Mouse (Mus musculus) E14TG2a.4 (cell line): ENCODE measurements around the gene Rdx.

ENCODE experiments used
- CTCF ChIP-seq: conservative IDR thresholded peaks from 2 replicates; pipeline ENCODE4 v1.5.1; 2014; ENCODE audit warnings: low read length
- NANOG ChIP-seq: IDR thresholded peaks from 2 replicates; pipeline ENCODE4 v1.6.1; 2014; ENCODE audit warnings: borderline replicate concordance, low read length, mixed read lengths
- POU5F1 ChIP-seq: IDR thresholded peaks from 2 replicates; pipeline ENCODE4 v1.6.1; 2014; ENCODE audit warnings: low read length, borderline replicate concordance

DNA sequence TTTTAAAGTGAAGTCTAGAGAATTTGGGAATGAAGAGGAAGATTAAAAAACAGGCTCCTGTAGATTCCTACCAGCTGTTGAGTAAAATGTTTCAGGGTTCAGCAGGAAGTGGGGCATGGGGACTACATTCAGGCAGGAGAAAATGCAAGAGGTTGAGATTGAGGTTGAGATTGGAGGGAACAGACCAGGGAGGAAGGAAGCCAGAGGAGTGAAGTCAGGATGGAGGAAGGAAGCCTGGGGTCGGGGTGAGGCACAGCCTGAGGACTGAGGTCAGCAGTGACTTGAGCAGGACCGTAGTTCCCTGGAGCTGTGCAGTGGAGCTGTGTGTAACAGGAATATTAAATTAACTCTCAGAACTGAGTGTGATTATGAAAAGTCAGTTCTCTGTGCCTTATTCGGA lies 48.7 kb downstream of the Rdx start:
- no peak for TF ChIP-seq CTCF
- no peak for TF ChIP-seq POU5F1
- no peak for TF ChIP-seq NANOG
